Mouse (Mus musculus) WW6 (cell line): ENCODE measurements around the gene Gtf2i.

Experiments
- DNase-seq: peaks from one replicate; pipeline ENCODE4 v3.0.0-alpha.2; 2013; ENCODE audit warnings: low read depth, low spot score

Gtf2i gene

DNA sequence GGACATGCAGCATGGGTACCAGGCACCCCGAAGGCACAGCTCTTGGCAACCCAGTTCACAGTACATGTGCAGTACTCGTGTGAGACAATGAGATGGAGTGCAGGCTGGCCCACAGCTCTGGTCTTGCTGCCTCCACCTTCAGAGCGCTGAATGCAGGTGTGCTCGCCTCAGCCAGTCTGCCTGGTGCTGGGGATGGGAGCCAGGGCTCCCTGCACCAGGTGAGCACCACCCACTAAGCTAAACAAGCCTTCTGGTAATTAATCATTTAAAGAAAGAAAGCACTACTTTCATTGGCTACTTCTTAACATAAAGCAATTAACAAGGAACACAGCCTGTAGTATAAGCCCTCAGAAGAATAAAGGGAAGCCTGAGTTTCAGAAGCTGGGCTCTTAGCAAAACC, 37.5 kb downstream of the Gtf2i start:
- DNase-seq: no peak

DNA sequence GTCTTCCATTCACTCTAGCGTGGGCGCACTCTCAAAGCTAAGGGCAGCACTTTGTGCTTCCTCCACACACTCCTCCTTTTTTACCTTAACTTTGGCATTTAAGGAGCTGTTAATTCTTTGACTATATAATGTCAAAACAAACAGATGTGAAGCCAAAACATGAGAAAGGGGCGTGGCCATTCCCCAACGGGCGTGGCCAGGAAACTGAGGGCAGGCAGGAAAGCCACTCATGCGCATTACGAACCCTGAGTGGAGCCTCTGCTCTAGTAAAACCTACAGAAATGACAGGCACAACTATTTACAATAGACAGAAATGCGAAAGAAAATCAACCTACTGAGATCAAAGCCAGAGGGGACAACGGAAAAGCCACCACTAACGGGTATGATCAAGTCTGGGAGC, 39.0 kb downstream of the Gtf2i start:
- no peak for DNase-seq

GRCm38 (mm10) chr5:134275021-134275420, 39.5 kb downstream of the Gtf2i start:
- DNase-seq: no peak

GRCm38 (mm10) chr5:134273761-134274160, 40.8 kb downstream of the Gtf2i start:
- DNase-seq: no peak

GRCm38 (mm10) chr5:134272761-134273160, 41.8 kb downstream of the Gtf2i start:
- no peak for DNase-seq

- no peak for DNase-seq
Observed at GRCm38 (mm10) chr5:134271421-134271820, 43.1 kb downstream of the Gtf2i start.

- DNase-seq: no peak
Observed at GRCm38 (mm10) chr5:134270566-134270965, 44.0 kb downstream of the Gtf2i start.

DNA sequence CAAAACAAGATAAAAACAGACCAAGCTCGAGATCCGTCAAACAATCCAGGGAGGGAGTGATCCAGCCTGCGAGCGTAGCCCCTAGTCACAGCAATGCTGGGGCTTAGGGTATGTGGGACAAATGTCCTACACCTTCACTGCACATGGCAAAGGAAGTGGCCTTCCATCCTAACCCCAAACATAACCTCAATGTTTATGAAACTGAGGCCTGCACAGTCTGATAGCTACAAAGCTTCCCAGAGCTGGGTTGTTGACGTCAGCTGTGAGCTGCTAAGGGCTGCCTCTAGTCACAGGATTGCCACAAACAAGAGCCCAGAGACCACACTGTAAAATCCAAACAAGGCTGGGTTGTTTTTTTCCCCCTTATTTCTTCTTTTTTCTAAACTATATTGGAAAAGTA, 44.8 kb downstream of the Gtf2i start:
- no peak for DNase-seq

- DNase-seq: no peak
Observed at GRCm38 (mm10) chr5:134268751-134269150, 45.8 kb downstream of the Gtf2i start.

GRCm38 (mm10) chr5:134266404-134266803, 48.2 kb downstream of the Gtf2i start:
- DNase-seq: peak; percentile 31

- DNase-seq: no peak
Observed at GRCm38 (mm10) chr5:134265890-134266289, 48.7 kb downstream of the Gtf2i start.

DNA sequence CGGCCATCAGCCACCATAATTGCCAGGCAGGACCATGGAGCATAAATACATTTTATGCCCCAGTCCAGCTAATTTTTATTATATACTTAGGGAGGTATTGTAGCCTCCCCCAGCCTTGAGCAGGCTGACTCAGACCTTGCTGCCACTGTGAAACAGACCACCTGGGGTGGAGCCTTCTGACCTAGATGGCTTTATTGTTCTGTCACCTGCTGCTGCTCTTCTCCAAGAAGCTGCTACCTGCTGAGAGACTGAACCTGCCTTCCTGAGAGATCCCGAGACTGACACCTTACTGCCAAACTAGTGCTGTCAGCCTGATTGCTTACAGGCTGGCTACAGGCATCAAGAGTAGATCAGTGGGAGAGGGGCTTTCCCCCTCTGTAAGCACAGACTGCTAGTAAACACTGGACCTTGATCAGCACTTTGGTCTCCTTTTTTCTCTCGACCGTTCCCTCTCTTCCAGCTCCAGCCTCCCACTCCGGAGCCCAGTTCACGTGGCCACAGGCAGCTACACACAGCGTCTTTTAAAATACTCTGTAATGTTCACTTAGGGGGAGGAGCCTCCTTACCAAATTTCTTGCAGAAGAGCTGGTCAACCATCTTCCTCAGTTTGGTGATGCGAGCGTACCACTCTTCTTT, 54.4 kb downstream of the Gtf2i start:
- no peak for DNase-seq

- DNase-seq: no peak
Observed at GRCm38 (mm10) chr5:134258934-134259333, 55.6 kb downstream of the Gtf2i start.

DNA sequence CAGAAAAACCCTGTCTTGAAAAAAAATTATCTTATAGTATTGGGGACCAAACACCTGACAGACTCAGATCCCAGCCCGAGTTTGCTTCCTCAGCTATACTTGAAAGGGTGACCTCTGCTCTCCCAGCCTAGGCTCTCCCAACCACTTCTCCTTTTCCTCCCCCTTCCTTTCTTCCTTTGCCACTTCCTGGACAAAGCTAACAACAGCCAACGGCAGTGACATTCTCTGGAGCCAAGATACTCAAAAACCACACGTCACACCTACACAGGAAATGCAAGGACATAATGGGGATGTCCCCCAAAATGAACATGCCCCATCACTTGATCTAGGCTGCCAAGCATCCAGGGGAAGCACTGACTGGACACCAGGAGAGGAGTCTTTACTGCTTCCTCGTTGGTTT, 56.2 kb downstream of the Gtf2i start:
- DNase-seq: no peak

DNA sequence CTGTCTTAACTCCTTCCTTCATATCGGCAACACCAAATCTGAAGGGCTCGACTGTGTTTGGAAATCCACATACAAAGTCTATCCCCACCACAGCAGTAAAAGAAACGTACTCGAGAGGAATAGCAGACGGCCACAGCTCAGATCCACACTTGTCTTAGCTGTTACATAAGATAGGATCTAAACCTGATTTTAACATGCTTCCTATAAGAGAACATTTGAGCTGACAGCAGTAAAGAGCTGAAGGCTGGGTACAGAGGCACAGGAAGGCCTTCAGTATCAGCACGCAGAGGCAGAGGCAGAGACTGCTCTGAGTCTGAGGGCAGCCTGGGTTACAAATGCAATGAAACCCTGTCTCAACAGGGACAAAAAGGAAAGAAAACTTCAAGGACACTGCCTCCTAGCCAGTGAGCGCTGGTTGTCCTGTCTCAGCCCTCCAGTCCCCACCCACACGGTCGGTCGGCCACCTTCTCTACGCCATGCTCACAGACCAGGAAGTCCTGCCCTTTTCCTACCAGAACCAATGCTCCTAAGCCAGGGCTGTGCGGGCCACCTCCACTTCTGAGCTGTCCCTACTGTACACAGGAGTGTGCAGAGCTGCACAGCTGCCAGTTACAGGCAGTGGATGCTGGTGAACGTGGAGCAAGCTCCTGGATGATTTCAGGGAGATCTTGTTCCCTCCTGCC, 57.1 kb downstream of the Gtf2i start:
- DNase-seq: no peak

DNA sequence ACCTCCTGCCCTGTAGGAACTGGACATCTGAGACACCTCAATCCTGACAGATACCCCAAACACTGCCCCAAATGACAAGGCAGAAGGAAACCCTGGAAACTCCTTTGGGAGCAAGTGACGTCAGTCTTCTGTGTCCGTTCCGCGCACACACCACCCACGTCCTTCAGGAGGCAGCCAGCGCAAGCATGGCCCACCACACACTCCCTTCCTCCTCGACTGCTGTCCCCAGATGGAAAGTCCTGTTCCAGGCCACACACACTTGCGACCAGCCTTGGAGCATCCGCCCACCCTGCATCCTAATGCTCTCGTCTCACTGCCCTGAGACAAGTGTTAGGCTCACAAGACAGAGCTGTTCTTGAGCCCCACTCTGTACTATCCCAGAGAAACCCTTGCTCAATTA, 59.3 kb downstream of the Gtf2i start:
- DNase-seq: no peak

DNA sequence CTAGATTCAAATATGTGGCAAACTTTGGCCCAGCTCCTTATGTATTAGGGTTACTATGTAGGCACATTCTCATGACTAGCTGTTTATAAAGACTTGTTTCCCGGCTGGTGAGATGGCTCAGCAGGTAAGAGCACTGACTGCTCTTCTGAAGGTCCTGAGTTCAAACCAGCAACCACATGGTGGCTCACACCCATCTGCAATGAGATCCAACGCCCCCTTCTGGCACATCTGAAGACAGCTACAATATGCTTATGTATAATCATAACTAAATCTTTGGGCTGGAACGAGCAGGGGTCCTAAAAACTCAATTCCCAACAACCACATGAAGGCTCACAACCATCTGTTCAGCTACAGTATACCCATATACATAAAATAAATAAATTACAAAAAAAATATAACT, 60.8 kb downstream of the Gtf2i start:
- no peak for DNase-seq

DNA sequence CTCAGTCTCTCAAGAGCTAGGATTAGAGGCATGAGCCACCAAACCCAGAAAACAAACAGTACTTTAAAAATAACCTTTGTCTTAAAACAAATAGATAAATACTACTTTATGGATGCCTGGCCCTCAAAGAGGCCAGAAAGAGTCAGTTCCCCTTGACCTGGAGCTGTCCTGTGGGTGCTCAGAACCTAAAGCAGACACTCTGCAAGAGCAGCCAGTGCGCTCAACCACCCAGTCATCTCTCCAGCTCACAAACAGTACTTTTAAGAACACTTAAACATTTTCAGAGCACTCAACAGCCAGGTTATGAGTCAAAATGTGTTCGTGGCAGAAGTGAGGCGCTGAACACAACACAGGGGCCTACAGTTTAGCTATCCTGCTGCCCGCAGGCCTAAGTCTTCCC, 63.5 kb downstream of the Gtf2i start:
- no peak for DNase-seq

- DNase-seq: no peak
Observed at GRCm38 (mm10) chr5:134250601-134251000, 64.0 kb downstream of the Gtf2i start.

DNA sequence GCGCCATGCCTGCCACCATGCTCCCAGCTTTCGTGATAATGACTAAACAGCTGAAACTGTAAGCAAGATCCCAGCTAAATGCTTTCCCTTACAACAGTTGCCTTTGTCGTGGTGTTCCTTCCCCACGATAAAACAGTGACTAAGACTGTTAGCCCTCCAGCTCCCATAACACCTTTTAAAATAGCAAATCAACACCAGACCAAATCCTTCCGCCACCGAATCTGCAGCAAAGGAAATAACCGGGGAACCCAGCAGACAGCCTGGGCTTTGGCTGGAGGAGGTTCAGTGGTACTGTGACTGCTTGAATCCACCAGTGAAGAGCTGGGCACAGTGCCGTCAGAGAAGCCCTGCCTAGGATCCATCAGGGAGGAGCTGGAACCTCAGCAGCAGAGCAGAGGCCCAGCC, 65.3 kb downstream of the Gtf2i start:
- no peak for DNase-seq

GRCm38 (mm10) chr5:134248608-134249244, 65.8 kb downstream of the Gtf2i start:
- no peak for DNase-seq

DNA sequence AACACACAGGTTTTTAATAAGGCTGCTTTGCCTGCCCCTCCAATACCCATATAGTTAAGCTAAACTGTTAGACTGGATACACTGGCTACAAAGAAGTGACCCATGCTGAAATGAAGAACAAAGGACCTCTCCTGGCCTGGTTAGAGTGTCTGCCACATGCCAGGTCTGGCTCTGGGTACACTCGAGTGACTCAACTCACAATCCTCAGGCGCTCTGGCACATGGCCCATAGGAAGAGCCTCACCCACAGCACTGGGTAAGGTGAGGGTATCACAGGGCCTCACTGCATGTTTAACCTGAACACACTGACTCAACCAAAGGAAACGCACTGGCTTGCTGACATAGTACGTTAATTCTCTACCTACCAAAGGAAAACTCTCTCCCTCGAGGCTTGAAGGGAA, 68.4 kb downstream of the Gtf2i start:
- no peak for DNase-seq

DNA sequence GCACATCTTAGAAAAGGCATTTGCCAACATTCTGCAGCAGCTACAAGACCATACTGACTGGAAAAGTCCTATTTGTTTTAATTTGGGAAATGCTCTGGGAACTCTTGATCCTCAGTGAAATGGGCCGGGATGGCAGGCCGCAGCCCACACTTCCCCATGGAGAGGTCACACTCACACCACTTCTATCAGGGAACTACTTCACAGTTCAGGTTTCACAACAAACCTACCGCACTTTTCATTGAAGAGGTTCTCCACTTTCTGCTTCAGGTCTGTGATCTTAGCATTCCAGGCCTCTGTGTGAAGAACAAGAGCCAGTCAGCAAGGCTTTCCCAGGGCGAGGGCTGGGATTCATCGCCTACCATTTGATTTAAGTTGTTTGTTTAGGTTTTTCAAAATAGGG, 69.7 kb downstream of the Gtf2i start:
- DNase-seq: no peak
